Mouse (Mus musculus): Measurements from ENCODE around the gene Gtf2h1. TPM values are rescaled to one million over a fixed set of nuclear protein-coding genes. Genes with fewer than 3 reads are reported as not detected.

The Gtf2h1 gene
- polyA plus RNA-seq, 1 experiment from 2014 or later, result 53.5 TPM

GRCm38 (mm10) chr7:46768451-46768850, 27.5 kb upstream of the Gtf2h1 start:
- Histone ChIP-seq H3K27ac (ENCODE audit: low read depth, low read length) (no peak overlapping the region), H3K9ac (ENCODE audit: low read depth, low read length) (no peak overlapping the region), H3K27me3 (ENCODE audit: control insufficient read depth, insufficient read depth, low read length) (no peaks in the 10 kb centered on the region), H3K4me2 (replicated peaks; ENCODE audit: low read depth, low read length) (no peak overlapping the region), H3K4me3 (ENCODE audit: low read depth, low read length) (no peak overlapping the region), H3K9me3 (ENCODE audit: control insufficient read depth, low read length) (no peaks in the 10 kb centered on the region), H3K4me1 (replicated peaks; ENCODE audit: control insufficient read depth, insufficient read depth, low read length) (no peaks in the 10 kb centered on the region), H3K36me3 (ENCODE audit: control insufficient read depth, insufficient read depth, low read length) (peaks cover 11% of the 10 kb centered on the region; the same call in 1 of the 2 replicates)
- 90% methylated on average over 7 of the region's 7 CpGs for WGBS
- DNase-seq (ENCODE audit: low spot score), result no peak
- ATAC-seq (ENCODE audit: low FRiP score), result no peak

- peak; percentile 86 for DNase-seq (ENCODE audit: low spot score)
- H3K9ac ChIP-seq (ENCODE audit: low read depth, low read length), result no peak overlapping the region
- H3K4me3 ChIP-seq (ENCODE audit: low read depth, low read length), result no peak overlapping the region
- H3K4me1 ChIP-seq (replicated peaks; ENCODE audit: control insufficient read depth, insufficient read depth, low read length), result no peaks in the 10 kb centered on the region
- H3K27ac ChIP-seq (ENCODE audit: low read depth, low read length), result no peak overlapping the region
- no peak for ATAC-seq (ENCODE audit: low FRiP score)
- no peak overlapping the region for H3K4me2 ChIP-seq (replicated peaks; ENCODE audit: low read depth, low read length)
- peaks cover 6% of the 10 kb centered on the region; the same call in 1 of the 2 replicates for H3K36me3 ChIP-seq (ENCODE audit: control insufficient read depth, insufficient read depth, low read length)
- H3K27me3 ChIP-seq (ENCODE audit: control insufficient read depth, insufficient read depth, low read length), result no peaks in the 10 kb centered on the region
- 75% methylated on average over 4 of the region's 4 CpGs for WGBS
- no peaks in the 10 kb centered on the region for H3K9me3 ChIP-seq (ENCODE audit: control insufficient read depth, low read length)
Observed at GRCm38 (mm10) chr7:46770706-46771105, 25.2 kb upstream of the Gtf2h1 start.

- Histone ChIP-seq H3K4me1 (replicated peaks; ENCODE audit: control insufficient read depth, insufficient read depth, low read length) (no peaks in the 10 kb centered on the region), H3K27me3 (ENCODE audit: control insufficient read depth, insufficient read depth, low read length) (no peaks in the 10 kb centered on the region), H3K4me3 (ENCODE audit: low read depth, low read length) (no peak overlapping the region), H3K36me3 (ENCODE audit: control insufficient read depth, insufficient read depth, low read length) (peaks cover 3% of the 10 kb centered on the region; the same call in 1 of the 2 replicates), H3K4me2 (replicated peaks; ENCODE audit: low read depth, low read length) (no peak overlapping the region), H3K27ac (ENCODE audit: low read depth, low read length) (no peak overlapping the region), H3K9ac (ENCODE audit: low read depth, low read length) (no peak overlapping the region), H3K9me3 (ENCODE audit: control insufficient read depth, low read length) (no peaks in the 10 kb centered on the region)
- 89% methylated on average over 5 of the region's 5 CpGs for WGBS
- ATAC-seq (ENCODE audit: low FRiP score) (no peak), DNase-seq (ENCODE audit: low spot score) (no peak)
Observed at GRCm38 (mm10) chr7:46789177-46789849, 6.6 kb upstream of the Gtf2h1 start.

- ATAC-seq (ENCODE audit: low FRiP score) (no peak), DNase-seq (ENCODE audit: low spot score) (no peak)
- H3K4me2 ChIP-seq (replicated peaks; ENCODE audit: low read depth, low read length), result no peak overlapping the region
- H3K4me3 ChIP-seq (ENCODE audit: low read depth, low read length), result no peak overlapping the region
- peaks cover 2% of the 10 kb centered on the region; the same call in 1 of the 2 replicates for H3K4me1 ChIP-seq (replicated peaks; ENCODE audit: control insufficient read depth, insufficient read depth, low read length)
- H3K27me3 ChIP-seq (ENCODE audit: control insufficient read depth, insufficient read depth, low read length), result no peaks in the 10 kb centered on the region
- no peak overlapping the region for H3K9ac ChIP-seq (ENCODE audit: low read depth, low read length)
- H3K36me3 ChIP-seq (ENCODE audit: control insufficient read depth, insufficient read depth, low read length), result no peaks in the 10 kb centered on the region
- no peak overlapping the region for H3K27ac ChIP-seq (ENCODE audit: low read depth, low read length)
- 89% methylated on average over 4 of the region's 4 CpGs for WGBS
- H3K9me3 ChIP-seq (ENCODE audit: control insufficient read depth, low read length), result no peaks in the 10 kb centered on the region
Observed at GRCm38 (mm10) chr7:46793871-46794270, 2.0 kb upstream of the Gtf2h1 start.

GRCm38 (mm10) chr7:46796206-46796679, 340 bp downstream of the Gtf2h1 start:
- DNase-seq (ENCODE audit: low spot score) (no peak), ATAC-seq (ENCODE audit: low FRiP score) (no peak)
- H3K9me3 ChIP-seq (ENCODE audit: control insufficient read depth, low read length), result no peaks in the 10 kb centered on the region

GRCm38 (mm10) chr7:46796779-46797178, 876 bp downstream of the Gtf2h1 start:
- H3K9ac ChIP-seq (ENCODE audit: low read depth, low read length), result peak overlapping the region; percentile 87
- H3K4me2 ChIP-seq (replicated peaks; ENCODE audit: low read depth, low read length), result peak overlapping the region; percentile 75
- DNase-seq (ENCODE audit: low spot score) (no peak), ATAC-seq (ENCODE audit: low FRiP score) (no peak)
- no peaks in the 10 kb centered on the region for H3K36me3 ChIP-seq (ENCODE audit: control insufficient read depth, insufficient read depth, low read length)
- H3K4me1 ChIP-seq (replicated peaks; ENCODE audit: control insufficient read depth, insufficient read depth, low read length), result peaks cover 2% of the 10 kb centered on the region; the same call in 1 of the 2 replicates
- 56% methylated on average over 6 of the region's 6 CpGs for WGBS
- H3K27ac ChIP-seq (ENCODE audit: low read depth, low read length), result no peak overlapping the region
- peak overlapping the region; percentile 98 for H3K4me3 ChIP-seq (ENCODE audit: low read depth, low read length)
- no peaks in the 10 kb centered on the region for H3K9me3 ChIP-seq (ENCODE audit: control insufficient read depth, low read length)
- no peaks in the 10 kb centered on the region for H3K27me3 ChIP-seq (ENCODE audit: control insufficient read depth, insufficient read depth, low read length)

More at GRCm38 (mm10) chr7:46796206-46796679, 340 bp downstream of the Gtf2h1 start:
- Histone ChIP-seq H3K4me1 (replicated peaks; ENCODE audit: control insufficient read depth, insufficient read depth, low read length) (peaks cover 2% of the 10 kb centered on the region; the same call in 1 of the 2 replicates), H3K27me3 (ENCODE audit: control insufficient read depth, insufficient read depth, low read length) (no peaks in the 10 kb centered on the region), H3K27ac (ENCODE audit: low read depth, low read length) (no peak overlapping the region), H3K36me3 (ENCODE audit: control insufficient read depth, insufficient read depth, low read length) (no peaks in the 10 kb centered on the region), H3K4me2 (replicated peaks; ENCODE audit: low read depth, low read length) (peak overlapping the region; percentile 75), H3K9ac (ENCODE audit: low read depth, low read length) (peak overlapping the region; percentile 87), H3K4me3 (ENCODE audit: low read depth, low read length) (peak overlapping the region; percentile 98)
- WGBS, result under 1% methylated on average over 31 of the region's 31 CpGs

GRCm38 (mm10) chr7:46810325-46810724, 14.4 kb downstream of the Gtf2h1 start:
- Histone ChIP-seq H3K9me3 (ENCODE audit: control insufficient read depth, low read length) (no peaks in the 10 kb centered on the region), H3K4me2 (replicated peaks; ENCODE audit: low read depth, low read length) (no peak overlapping the region), H3K4me3 (ENCODE audit: low read depth, low read length) (no peak overlapping the region), H3K27ac (ENCODE audit: low read depth, low read length) (no peak overlapping the region), H3K4me1 (replicated peaks; ENCODE audit: control insufficient read depth, insufficient read depth, low read length) (no peaks in the 10 kb centered on the region), H3K27me3 (ENCODE audit: control insufficient read depth, insufficient read depth, low read length) (no peaks in the 10 kb centered on the region), H3K9ac (ENCODE audit: low read depth, low read length) (no peak overlapping the region), H3K36me3 (ENCODE audit: control insufficient read depth, insufficient read depth, low read length) (peaks cover 9% of the 10 kb centered on the region)
- DNase-seq (ENCODE audit: low spot score), result no peak
- WGBS, result 92% methylated on average over 6 of the region's 6 CpGs
- no peak for ATAC-seq (ENCODE audit: low FRiP score)

GRCm38 (mm10) chr7:46814012-46814411, 18.1 kb downstream of the Gtf2h1 start:
- H3K27me3 ChIP-seq (ENCODE audit: control insufficient read depth, insufficient read depth, low read length), result no peaks in the 10 kb centered on the region
- H3K4me2 ChIP-seq (replicated peaks; ENCODE audit: low read depth, low read length), result no peak overlapping the region
- peaks cover 13% of the 10 kb centered on the region; the same call in 1 of the 2 replicates for H3K36me3 ChIP-seq (ENCODE audit: control insufficient read depth, insufficient read depth, low read length)
- H3K4me3 ChIP-seq (ENCODE audit: low read depth, low read length), result no peak overlapping the region
- 95% methylated on average over 4 of the region's 4 CpGs for WGBS
- no peaks in the 10 kb centered on the region for H3K9me3 ChIP-seq (ENCODE audit: control insufficient read depth, low read length)
- H3K4me1 ChIP-seq (replicated peaks; ENCODE audit: control insufficient read depth, insufficient read depth, low read length), result no peaks in the 10 kb centered on the region
- ATAC-seq (ENCODE audit: low FRiP score), result no peak
- DNase-seq (ENCODE audit: low spot score), result no peak
- no peak overlapping the region for H3K27ac ChIP-seq (ENCODE audit: low read depth, low read length)
- H3K9ac ChIP-seq (ENCODE audit: low read depth, low read length), result no peak overlapping the region

Data from hindbrain, embryonic 11.5 days (tissue).